Mouse (Mus musculus): ENCODE measurements at regions not wholly inside any gene's neighbourhood (a gene's known extent, or its start where the extent isn't known, plus 50 kb on each side); places are given as distances from the start of the nearest gene placed in this dataset.

- TF ChIP-seq CTCF (IDR thresholded peaks at IDR 0.05) (no peak), EP300 (IDR thresholded peaks at IDR 0.05) (no peak)
These were observed 166.3 kb upstream of the Ctbp2 start for GRCm38 (mm10) chr7:133290471-133290870.
